Mouse (Mus musculus) forebrain, embryonic 14.5 days (tissue): ENCODE measurements around the gene Tmc3. TPM values are rescaled to one million over a fixed set of nuclear protein-coding genes. Genes with fewer than 3 reads are reported as not detected.
A peak's percentile ranks its signal among the peaks of the same experiment; 100 is the strongest.

ENCODE experiments used
- ATAC-seq: fragments of 200-750 bp; cut with Nextera tagmentation; 2 replicates; pipeline ENCODE4 v1.8.0; 2017; ENCODE audit warnings: mild to moderate bottlenecking, moderate library complexity
- DNase-seq: peaks from one replicate; pipeline ENCODE4 v3.0.0-alpha.2; 2015; ENCODE audit warnings: low spot score
- H3K27ac ChIP-seq: fragments of 300-500 bp; sonication (generic); 2 replicates; pipeline ENCODE4 v1.5.1; 2014; ENCODE audit warnings: low read depth, mild to moderate bottlenecking, control low read depth, low read length, moderate library complexity
- H3K27me3 ChIP-seq: fragments of 300-500 bp; sonication (generic); replicated peaks from 2 replicates; pipeline ENCODE4 v1.6.1; 2014; ENCODE audit warnings: low read length, control low read depth, mixed read lengths; ENCODE audit not compliant: control insufficient read depth, insufficient read depth
- H3K36me3 ChIP-seq: fragments of 300-500 bp; sonication (generic); 2 replicates; pipeline ENCODE4 v1.6.1; 2014; ENCODE audit warnings: low read length, control low read depth; ENCODE audit not compliant: control insufficient read depth, insufficient read depth
- H3K4me1 ChIP-seq: fragments of 300-500 bp; sonication (generic); 2 replicates; pipeline ENCODE4 v1.6.1; 2014; ENCODE audit warnings: antibody characterized with exemption, low read length, control low read depth; ENCODE audit not compliant: control insufficient read depth, insufficient read depth
- H3K4me2 ChIP-seq: fragments of 300-500 bp; sonication (generic); 2 replicates; pipeline ENCODE4 v1.6.1; 2014; ENCODE audit warnings: mild to moderate bottlenecking, control low read depth, low read length
- H3K4me3 ChIP-seq: fragments of 300-500 bp; sonication (generic); 2 replicates; pipeline ENCODE4 v1.5.1; 2014; ENCODE audit warnings: low read depth, low read length, control low read depth
- H3K9ac ChIP-seq: fragments of 300-500 bp; sonication (generic); 2 replicates; pipeline ENCODE4 v1.6.1; 2014; ENCODE audit warnings: mild to moderate bottlenecking, low read length, control low read depth, moderate library complexity
- H3K9me3 ChIP-seq: fragments of 300-500 bp; sonication (generic); replicated peaks from 2 replicates; pipeline ENCODE4 v1.6.1; 2016; ENCODE audit warnings: low read length, control low read depth, mixed read lengths; ENCODE audit not compliant: control insufficient read depth
- WGBS: fragments of 180-500 bp; shearing (Covaris S2); extraction: QIAGEN DNeasy Blood & Tissue Kit; methylation state at CpG from one replicate; pipeline ENCODE4 v1.1.7; 2014; 5-methylcytosine and 5-hydroxymethylcytosine counted together
- polyA plus RNA-seq: library from polyadenylated mRNA; unstranded; fragments of >200 nt; fragmentation: Nextera tagmentation; extraction: Ambion mirVana; gene quantifications from 2 replicates; pipeline ENCODE4 v1.2.1, GENCODE M21; 2014

Tmc3 gene
- polyA plus RNA-seq, 1 experiment from 2014 or later, result 0.23 TPM

DNA sequence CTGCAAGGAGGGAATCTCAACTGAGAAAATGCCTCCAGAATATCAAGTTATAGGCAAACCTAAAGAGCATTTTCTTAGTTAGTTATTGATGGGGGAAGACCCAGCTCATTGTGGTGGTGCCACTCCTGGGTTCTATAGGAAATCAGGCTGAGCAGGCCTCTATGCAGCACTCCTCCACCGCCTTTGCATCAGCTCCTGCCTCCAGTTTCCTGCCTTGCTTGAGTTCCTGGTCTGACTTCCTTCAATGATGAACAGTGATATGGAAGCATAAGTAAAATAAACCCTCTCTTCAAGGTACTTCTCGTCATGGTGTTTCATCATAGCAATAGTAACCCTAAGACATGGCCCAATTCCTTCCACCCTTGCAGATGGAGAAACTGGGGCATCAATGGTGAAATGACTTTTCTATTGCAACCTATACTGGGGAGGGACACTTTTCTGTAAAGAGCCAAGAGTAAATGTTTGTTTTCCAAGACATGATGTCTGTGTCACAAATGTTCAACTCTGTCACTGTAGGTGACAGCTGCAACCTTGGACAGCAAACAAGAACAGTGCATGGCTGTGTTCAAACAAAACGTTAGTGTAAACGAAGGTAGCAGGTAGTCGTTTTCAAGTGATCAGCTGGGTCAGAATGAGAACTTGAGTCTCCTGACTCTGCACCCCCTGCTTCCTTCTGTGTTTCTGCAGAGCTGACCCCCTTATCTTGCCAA is 83.4 kb downstream of the Tmc3 start:
- Histone ChIP-seq H3K36me3 (no peaks in the 10 kb centered on the region), H3K9me3 (no peaks in the 10 kb centered on the region), H3K9ac (no peak overlapping the region), H3K27ac (no peak overlapping the region), H3K4me1 (no peaks in the 10 kb centered on the region), H3K27me3 (no peaks in the 10 kb centered on the region), H3K4me2 (no peak overlapping the region), H3K4me3 (no peak overlapping the region)
- ATAC-seq (no peak), DNase-seq (no peak)
- 76% methylated on average over 5 of the region's 5 CpGs for WGBS

GRCm38 (mm10) chr7:83668724-83669123 is 84.0 kb downstream of the Tmc3 start:
- H3K9ac ChIP-seq, result no peak overlapping the region
- no peaks in the 10 kb centered on the region for H3K4me1 ChIP-seq
- H3K36me3 ChIP-seq, result no peaks in the 10 kb centered on the region
- peak; percentile 50; the same call in 1 of the 2 replicates for ATAC-seq
- peak; percentile 69 for DNase-seq
- WGBS, result 17% methylated on average over 1 of the region's 1 CpGs
- H3K27ac ChIP-seq, result no peak overlapping the region
- H3K4me3 ChIP-seq, result no peak overlapping the region
- H3K4me2 ChIP-seq, result no peak overlapping the region
- no peaks in the 10 kb centered on the region for H3K9me3 ChIP-seq
- no peaks in the 10 kb centered on the region for H3K27me3 ChIP-seq

- H3K36me3 ChIP-seq, result no peaks in the 10 kb centered on the region
Observed at GRCm38 (mm10) chr7:83671573-83671972, 86.8 kb downstream of the Tmc3 start.

More at GRCm38 (mm10) chr7:83671573-83671972, 86.8 kb downstream of the Tmc3 start:
- no peak for DNase-seq
- no peak overlapping the region for H3K4me2 ChIP-seq
- no peak overlapping the region for H3K9ac ChIP-seq
- H3K9me3 ChIP-seq, result no peaks in the 10 kb centered on the region
- H3K27ac ChIP-seq, result no peak overlapping the region
- 89% methylated on average over 6 of the region's 6 CpGs for WGBS
- H3K4me3 ChIP-seq, result no peak overlapping the region
- H3K4me1 ChIP-seq, result no peaks in the 10 kb centered on the region
- ATAC-seq, result no peak
- no peaks in the 10 kb centered on the region for H3K27me3 ChIP-seq

Other genes starting within 250 kb of the Tmc3 start
- gene Stard5, start 47.0 kb downstream of the Tmc3 start, polyA plus RNA-seq, result 7.7 and 8.1 TPM in 2 replicates
- 0.91 and 1.3 TPM in 2 replicates for gene Il16, start 160.8 kb downstream of the Tmc3 start, polyA plus RNA-seq
- gene Cfap161, start 210.0 kb downstream of the Tmc3 start, polyA plus RNA-seq, result 0.98 and 1.5 TPM in 2 replicates